Mouse (Mus musculus): Measurements from ENCODE around the gene Degs1. TPM values are rescaled to one million over a fixed set of nuclear protein-coding genes. Genes with fewer than 3 reads are reported as not detected.

Gene Degs1
- polyA plus RNA-seq, 1 experiment from 2014 or later: 72.1 TPM

GRCm38 (mm10) chr1:182288601-182289000 lies 6.0 kb upstream of the Degs1 start:
- H3K4me1 ChIP-seq (ENCODE audit: control insufficient read depth, insufficient read depth, low read length): no peaks in the 10 kb centered on the region
- 53% methylated on average over 2 of the region's 2 CpGs for WGBS
- H3K36me3 ChIP-seq (ENCODE audit: control insufficient read depth, insufficient read depth, low read length): no peaks in the 10 kb centered on the region
- no peak overlapping the region for H3K9ac ChIP-seq (ENCODE audit: low read length)
- no peak for DNase-seq (ENCODE audit: low spot score)
- no peak overlapping the region for H3K27ac ChIP-seq (ENCODE audit: low read depth, low read length)
- no peak overlapping the region for H3K4me3 ChIP-seq (ENCODE audit: low read depth, low read length)
- H3K9me3 ChIP-seq (replicated peaks; ENCODE audit: control insufficient read depth, low read length): no peaks in the 10 kb centered on the region
- H3K4me2 ChIP-seq (ENCODE audit: low read length): no peak overlapping the region
- no peak for ATAC-seq
- H3K27me3 ChIP-seq (replicated peaks; ENCODE audit: control insufficient read depth, insufficient read depth, low read length): 0 out of 2 replicates have a peak, but pooled peaks cover 4% of the 10 kb centered on the region

- DNase-seq (ENCODE audit: low spot score) (no peak), ATAC-seq (no peak)
- Histone ChIP-seq H3K27ac (ENCODE audit: low read depth, low read length) (no peak overlapping the region), H3K27me3 (replicated peaks; ENCODE audit: control insufficient read depth, insufficient read depth, low read length) (0 out of 2 replicates have a peak, but pooled peaks cover 4% of the 10 kb centered on the region), H3K9me3 (replicated peaks; ENCODE audit: control insufficient read depth, low read length) (no peaks in the 10 kb centered on the region), H3K4me1 (ENCODE audit: control insufficient read depth, insufficient read depth, low read length) (no peaks in the 10 kb centered on the region), H3K4me3 (ENCODE audit: low read depth, low read length) (no peak overlapping the region), H3K4me2 (ENCODE audit: low read length) (no peak overlapping the region), H3K36me3 (ENCODE audit: control insufficient read depth, insufficient read depth, low read length) (no peaks in the 10 kb centered on the region), H3K9ac (ENCODE audit: low read length) (no peak overlapping the region)
- whole genome bisulfite sequencing: 70% methylated on average over 7 of the region's 7 CpGs
These were observed 5.2 kb upstream of the Degs1 start for GRCm38 (mm10) chr1:182287781-182288180.

- ATAC-seq (no peak), DNase-seq (ENCODE audit: low spot score) (no peak)
- H3K9ac ChIP-seq (ENCODE audit: low read length): no peak overlapping the region
- no peak overlapping the region for H3K4me2 ChIP-seq (ENCODE audit: low read length)
- H3K27ac ChIP-seq (ENCODE audit: low read depth, low read length): no peak overlapping the region
- 90% methylated on average over 2 of the region's 2 CpGs for whole genome bisulfite sequencing
- H3K4me3 ChIP-seq (ENCODE audit: low read depth, low read length): no peak overlapping the region
- H3K27me3 ChIP-seq (replicated peaks; ENCODE audit: control insufficient read depth, insufficient read depth, low read length): 0 out of 2 replicates have a peak, but pooled peaks cover 4% of the 10 kb centered on the region
- no peaks in the 10 kb centered on the region for H3K9me3 ChIP-seq (replicated peaks; ENCODE audit: control insufficient read depth, low read length)
- H3K36me3 ChIP-seq (ENCODE audit: control insufficient read depth, insufficient read depth, low read length): no peaks in the 10 kb centered on the region
- H3K4me1 ChIP-seq (ENCODE audit: control insufficient read depth, insufficient read depth, low read length): peaks cover 15% of the 10 kb centered on the region
These were observed 2.2 kb upstream of the Degs1 start for GRCm38 (mm10) chr1:182284795-182285194.

DNA sequence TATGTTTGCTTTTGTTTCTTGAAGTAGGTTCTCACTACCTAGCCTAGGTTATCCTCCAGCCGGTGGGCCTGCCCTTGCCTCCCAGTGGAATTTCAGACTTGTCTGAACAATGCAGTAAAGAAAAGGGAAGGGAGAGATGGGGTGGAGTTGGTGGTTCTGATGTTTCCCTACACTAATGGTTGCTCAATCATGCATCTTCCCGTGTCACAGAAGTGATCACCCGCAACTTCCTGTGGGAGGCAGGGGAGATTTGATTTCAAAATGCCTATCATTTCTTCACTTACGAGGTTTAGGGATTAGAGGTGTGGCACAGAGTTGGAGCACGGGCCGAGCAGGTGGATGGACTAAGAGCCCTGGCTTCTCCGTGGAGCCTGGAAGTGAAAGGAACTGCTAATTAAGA lies 627 bp upstream of the Degs1 start:
- no peak for DNase-seq (ENCODE audit: low spot score)
- 27% methylated on average over 7 of the region's 7 CpGs for WGBS
- no peak overlapping the region for H3K4me3 ChIP-seq (ENCODE audit: low read depth, low read length)

DNA sequence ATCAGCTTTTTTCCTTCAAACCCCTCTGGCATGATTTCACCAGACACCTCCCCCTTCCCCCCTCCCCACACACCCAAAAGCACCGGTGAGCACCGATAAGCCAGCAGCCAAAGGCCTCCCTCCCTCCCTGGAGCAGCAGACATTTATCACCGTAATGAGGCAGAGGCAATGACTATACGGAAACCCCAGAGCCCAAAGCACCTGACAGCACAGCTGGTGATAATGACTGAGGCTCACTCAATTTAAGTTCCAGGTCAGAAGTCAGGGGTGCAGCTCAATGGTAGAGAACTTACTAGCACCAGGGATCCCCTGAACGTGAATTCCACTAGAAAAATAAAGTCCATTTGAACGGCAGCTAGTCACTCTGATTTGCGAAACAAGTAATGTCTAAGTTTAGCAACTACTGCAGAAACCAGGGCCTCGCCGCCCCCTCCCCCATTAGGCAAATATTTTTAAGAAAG lies 1.3 kb downstream of the Degs1 start:
- DNase-seq (ENCODE audit: low spot score) (no peak), ATAC-seq (no peak)
- peaks cover 15% of the 10 kb centered on the region for H3K4me1 ChIP-seq (ENCODE audit: control insufficient read depth, insufficient read depth, low read length)
- peak overlapping the region; percentile 18; the same call in 1 of the 2 replicates for H3K9ac ChIP-seq (ENCODE audit: low read length)
- peak overlapping the region; percentile 75 for H3K4me3 ChIP-seq (ENCODE audit: low read depth, low read length)
- H3K4me2 ChIP-seq (ENCODE audit: low read length): peak overlapping the region; percentile 82
- H3K36me3 ChIP-seq (ENCODE audit: control insufficient read depth, insufficient read depth, low read length): peaks cover 30% of the 10 kb centered on the region
- H3K9me3 ChIP-seq (replicated peaks; ENCODE audit: control insufficient read depth, low read length): no peaks in the 10 kb centered on the region
- no peak overlapping the region for H3K27ac ChIP-seq (ENCODE audit: low read depth, low read length)
- WGBS: 23% methylated on average over 9 of the region's 9 CpGs
- H3K27me3 ChIP-seq (replicated peaks; ENCODE audit: control insufficient read depth, insufficient read depth, low read length): 0 out of 2 replicates have a peak, but pooled peaks cover 4% of the 10 kb centered on the region

More for the DNA sequence above, 627 bp upstream of the Degs1 start:
- peaks cover 11% of the 10 kb centered on the region for H3K36me3 ChIP-seq (ENCODE audit: control insufficient read depth, insufficient read depth, low read length)
- ATAC-seq: peak; percentile 3; the same call in 1 of the 2 replicates
- H3K9me3 ChIP-seq (replicated peaks; ENCODE audit: control insufficient read depth, low read length): no peaks in the 10 kb centered on the region
- H3K27ac ChIP-seq (ENCODE audit: low read depth, low read length): no peak overlapping the region
- H3K27me3 ChIP-seq (replicated peaks; ENCODE audit: control insufficient read depth, insufficient read depth, low read length): 0 out of 2 replicates have a peak, but pooled peaks cover 4% of the 10 kb centered on the region
- H3K4me1 ChIP-seq (ENCODE audit: control insufficient read depth, insufficient read depth, low read length): peaks cover 15% of the 10 kb centered on the region
- no peak overlapping the region for H3K9ac ChIP-seq (ENCODE audit: low read length)
- H3K4me2 ChIP-seq (ENCODE audit: low read length): peak overlapping the region; percentile 82

GRCm38 (mm10) chr1:182280577-182280976 lies 2.0 kb downstream of the Degs1 start:
- no peaks in the 10 kb centered on the region for H3K9me3 ChIP-seq (replicated peaks; ENCODE audit: control insufficient read depth, low read length)
- H3K4me3 ChIP-seq (ENCODE audit: low read depth, low read length): 0 out of 2 replicates have a peak overlapping the region, but pooled peaks have one; percentile 75
- WGBS: 61% methylated on average over 11 of the region's 11 CpGs
- peaks cover 36% of the 10 kb centered on the region for H3K36me3 ChIP-seq (ENCODE audit: control insufficient read depth, insufficient read depth, low read length)
- H3K27ac ChIP-seq (ENCODE audit: low read depth, low read length): no peak overlapping the region
- 0 out of 2 replicates have a peak, but pooled peaks cover 4% of the 10 kb centered on the region for H3K27me3 ChIP-seq (replicated peaks; ENCODE audit: control insufficient read depth, insufficient read depth, low read length)
- H3K4me2 ChIP-seq (ENCODE audit: low read length): peak overlapping the region; percentile 82
- no peak for DNase-seq (ENCODE audit: low spot score)
- H3K9ac ChIP-seq (ENCODE audit: low read length): peak overlapping the region; percentile 18; the same call in 1 of the 2 replicates
- H3K4me1 ChIP-seq (ENCODE audit: control insufficient read depth, insufficient read depth, low read length): peaks cover 15% of the 10 kb centered on the region
- no peak for ATAC-seq

DNA sequence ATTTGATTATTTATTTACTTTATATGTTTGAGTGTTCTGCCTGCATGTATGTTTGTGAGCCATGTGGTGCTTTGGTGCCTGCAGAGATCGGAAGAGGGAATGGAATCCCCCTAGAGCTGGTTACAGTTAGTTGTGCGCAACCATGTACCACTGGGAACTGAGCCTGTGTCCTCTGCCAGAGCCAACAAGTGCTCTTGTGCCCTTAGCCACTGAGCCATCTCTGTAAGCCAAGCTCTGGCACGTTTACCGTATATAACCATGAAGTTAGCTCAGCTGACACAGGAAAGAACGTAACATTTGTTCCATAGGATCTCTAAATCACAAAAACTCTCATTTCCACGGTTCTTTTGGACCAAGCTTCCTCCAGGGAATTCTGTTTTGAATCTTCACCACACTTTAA lies 2.6 kb downstream of the Degs1 start:
- Histone ChIP-seq H3K36me3 (ENCODE audit: control insufficient read depth, insufficient read depth, low read length) (peaks cover 40% of the 10 kb centered on the region), H3K4me2 (ENCODE audit: low read length) (no peak overlapping the region), H3K9me3 (replicated peaks; ENCODE audit: control insufficient read depth, low read length) (no peaks in the 10 kb centered on the region), H3K9ac (ENCODE audit: low read length) (no peak overlapping the region), H3K4me3 (ENCODE audit: low read depth, low read length) (no peak overlapping the region), H3K4me1 (ENCODE audit: control insufficient read depth, insufficient read depth, low read length) (peaks cover 15% of the 10 kb centered on the region), H3K27ac (ENCODE audit: low read depth, low read length) (no peak overlapping the region), H3K27me3 (replicated peaks; ENCODE audit: control insufficient read depth, insufficient read depth, low read length) (0 out of 2 replicates have a peak, but pooled peaks cover 4% of the 10 kb centered on the region)
- DNase-seq (ENCODE audit: low spot score): no peak
- ATAC-seq: no peak
- WGBS: 87% methylated on average over 6 of the region's 6 CpGs

- ATAC-seq (no peak), DNase-seq (ENCODE audit: low spot score) (no peak)
- Histone ChIP-seq H3K9me3 (replicated peaks; ENCODE audit: control insufficient read depth, low read length) (no peaks in the 10 kb centered on the region), H3K27me3 (replicated peaks; ENCODE audit: control insufficient read depth, insufficient read depth, low read length) (0 out of 2 replicates have a peak, but pooled peaks cover 4% of the 10 kb centered on the region), H3K27ac (ENCODE audit: low read depth, low read length) (no peak overlapping the region), H3K9ac (ENCODE audit: low read length) (no peak overlapping the region), H3K4me3 (ENCODE audit: low read depth, low read length) (no peak overlapping the region), H3K36me3 (ENCODE audit: control insufficient read depth, insufficient read depth, low read length) (peaks cover 42% of the 10 kb centered on the region), H3K4me2 (ENCODE audit: low read length) (no peak overlapping the region), H3K4me1 (ENCODE audit: control insufficient read depth, insufficient read depth, low read length) (peaks cover 15% of the 10 kb centered on the region)
- WGBS: 92% methylated on average over 4 of the region's 4 CpGs
These were observed 3.2 kb downstream of the Degs1 start for GRCm38 (mm10) chr1:182279436-182279835.

GRCm38 (mm10) chr1:182275109-182275508 lies 7.5 kb downstream of the Degs1 start:
- 94% methylated on average over 6 of the region's 6 CpGs for WGBS
- Histone ChIP-seq H3K9me3 (replicated peaks; ENCODE audit: control insufficient read depth, low read length) (no peaks in the 10 kb centered on the region), H3K4me3 (ENCODE audit: low read depth, low read length) (no peak overlapping the region), H3K4me1 (ENCODE audit: control insufficient read depth, insufficient read depth, low read length) (no peaks in the 10 kb centered on the region), H3K27ac (ENCODE audit: low read depth, low read length) (no peak overlapping the region), H3K9ac (ENCODE audit: low read length) (no peak overlapping the region), H3K4me2 (ENCODE audit: low read length) (no peak overlapping the region), H3K27me3 (replicated peaks; ENCODE audit: control insufficient read depth, insufficient read depth, low read length) (no peaks in the 10 kb centered on the region), H3K36me3 (ENCODE audit: control insufficient read depth, insufficient read depth, low read length) (peaks cover 57% of the 10 kb centered on the region)
- ATAC-seq: no peak
- DNase-seq (ENCODE audit: low spot score): no peak

All from forebrain, embryonic 14.5 days (tissue).